Mouse (Mus musculus): ENCODE measurements around the gene Vmn2r62.
"Not testable (repeated sequence)": the region's sequence is repeated elsewhere in the genome, so short reads cannot be mapped to it uniquely, and the experiment has no call there.

Vmn2r62 gene

DNA sequence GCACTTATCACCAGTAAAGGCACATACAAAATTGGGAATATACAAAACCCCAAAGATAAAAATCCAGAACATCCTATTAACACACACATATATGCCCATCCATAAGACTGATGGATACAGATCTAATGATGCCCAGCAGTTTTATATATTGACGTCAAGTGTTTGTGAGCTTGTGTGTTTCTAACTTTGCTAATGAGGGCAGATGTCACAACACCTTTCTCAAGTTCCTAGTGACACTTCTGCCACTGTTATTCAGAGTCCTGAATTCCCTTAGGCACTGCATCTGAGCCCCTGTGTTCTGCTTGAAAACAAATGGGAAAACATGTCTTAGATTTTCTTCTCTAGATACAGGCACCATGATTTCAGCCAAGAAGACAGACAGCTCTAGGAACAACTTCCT lies at the start of gene Vmn2r62:
Gene Vmn2r62 (minus strand): TSS at position 101 of the 400 bp plus-strand sequence.
- not testable (repeated sequence) for DNase-seq (ENCODE audit: low read depth, low spot score)

DNA sequence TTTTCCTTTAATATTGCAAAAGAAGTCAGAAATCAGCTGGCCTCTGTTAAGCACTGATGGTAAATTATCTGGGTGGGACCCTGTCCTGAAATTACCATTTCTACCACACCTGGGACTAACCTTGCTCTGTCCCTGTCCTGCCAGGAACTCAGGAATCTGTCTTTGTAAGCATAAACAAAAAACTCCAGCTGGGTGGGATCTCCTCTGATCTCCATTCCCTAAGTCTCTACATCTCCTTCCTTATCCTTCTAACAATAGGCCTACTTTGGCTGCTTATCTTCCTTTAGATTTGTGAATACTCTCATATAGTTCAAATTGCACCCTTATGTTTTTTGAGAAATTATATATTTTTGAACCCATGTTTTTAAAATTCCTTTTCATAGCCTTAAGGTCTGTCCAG lies 45.0 kb upstream of the Vmn2r62 start:
- DNase-seq (ENCODE audit: low read depth, low spot score), result not testable (repeated sequence)

DNA sequence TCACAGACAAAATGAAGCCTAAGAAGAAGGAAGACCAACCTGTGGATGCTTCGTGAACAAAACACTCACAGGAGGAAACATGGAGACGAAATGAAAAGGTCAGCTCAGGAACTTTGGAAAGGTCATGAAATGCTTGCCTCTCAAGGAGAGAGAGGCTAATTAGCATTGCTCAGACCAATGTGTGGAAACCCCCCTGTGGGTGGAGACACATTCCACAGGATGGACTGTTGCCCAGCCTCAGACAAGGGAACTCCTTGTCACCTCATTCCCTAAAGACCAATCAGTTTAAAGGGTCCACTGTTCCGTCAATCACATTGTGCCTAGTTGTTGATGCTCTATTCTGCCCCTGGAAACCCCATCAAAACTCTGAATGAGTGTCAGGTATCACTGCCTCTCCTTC lies 38.9 kb upstream of the Vmn2r62 start:
- DNase-seq (ENCODE audit: low read depth, low spot score), result no peak

DNA sequence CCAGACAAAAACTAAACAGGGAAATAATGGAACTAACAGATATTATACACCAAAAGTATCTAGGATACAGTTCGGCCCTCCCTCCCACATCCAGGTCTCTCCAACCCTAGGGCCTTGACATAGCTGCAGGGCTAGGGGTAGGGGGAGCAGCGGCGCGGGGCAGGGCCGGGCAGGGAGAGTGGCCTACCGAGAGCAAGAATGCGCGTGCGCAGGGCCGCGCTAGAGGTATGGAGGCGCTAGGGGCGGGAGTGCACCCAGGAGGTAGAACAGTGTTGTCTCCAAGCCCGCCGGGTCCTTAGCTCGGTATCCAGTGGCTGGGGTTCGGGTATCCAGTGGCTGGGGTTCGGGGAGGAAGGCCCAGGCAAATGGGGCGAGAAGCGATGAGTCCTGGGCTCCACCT lies 43.5 kb downstream of the Vmn2r62 start:
- DNase-seq (ENCODE audit: low read depth, low spot score), result no peak

DNA sequence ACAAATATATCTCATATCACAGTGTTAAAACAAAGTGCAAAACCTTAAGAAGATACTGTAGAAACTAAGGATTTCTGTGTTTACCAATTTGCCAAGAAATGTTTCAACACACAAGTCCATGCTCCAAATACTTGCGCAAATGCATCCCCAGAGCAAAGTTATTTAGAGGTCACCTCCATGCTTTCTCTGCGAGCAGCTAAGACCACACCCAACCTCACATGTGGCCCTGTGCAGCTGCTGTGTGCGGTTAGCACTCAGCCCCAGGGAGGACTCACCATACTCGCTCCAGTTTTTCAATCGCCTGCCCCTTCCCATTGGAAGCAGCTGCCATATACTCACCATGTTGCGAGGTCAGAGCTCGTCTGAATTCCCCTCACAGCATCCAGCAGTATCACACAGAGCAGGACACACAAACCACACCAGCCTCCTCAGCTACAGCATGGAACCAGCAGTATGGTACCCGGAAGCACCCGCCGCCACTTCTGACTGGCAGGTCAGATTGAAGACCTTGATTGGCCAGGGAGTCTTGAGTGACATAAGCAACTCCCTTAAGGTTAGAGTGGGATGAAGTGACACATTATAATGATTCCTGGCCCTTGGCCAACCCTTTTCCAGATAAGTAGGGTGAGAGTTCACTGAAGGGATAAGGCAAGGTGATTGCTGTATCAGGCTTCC lies 54.7 kb downstream of the Vmn2r62 start:
- DNase-seq (ENCODE audit: low read depth, low spot score), result no peak

DNA sequence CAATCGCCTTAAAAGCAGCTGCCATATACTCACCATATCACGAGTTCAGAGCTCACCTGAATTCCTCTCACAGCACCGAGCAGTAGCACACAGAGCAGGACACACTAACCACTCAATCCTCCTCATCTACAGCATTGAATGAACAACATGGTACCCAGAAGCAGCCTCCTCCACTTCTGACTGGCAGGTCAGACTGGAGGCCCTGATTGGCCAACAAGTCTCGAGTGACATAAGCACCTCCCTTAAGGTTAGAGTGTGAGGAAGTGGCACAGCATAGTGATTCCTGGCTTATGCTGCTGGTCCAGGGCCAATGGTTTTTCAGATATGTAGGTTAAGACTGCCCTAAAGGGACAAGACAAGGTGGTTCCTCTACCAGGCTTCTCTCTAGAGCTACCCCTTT lies 66.4 kb downstream of the Vmn2r62 start, which contains the start of gene Gm17067:
Gene Gm17067 (minus strand): TSS at position 101 of the 400 bp plus-strand sequence.
- DNase-seq (ENCODE audit: low read depth, low spot score), result not testable (repeated sequence)

Measured in forelimb bud, embryonic 11.5 days (tissue).